Mouse (Mus musculus): ENCODE measurements around the gene Fbxl14. TPM values are rescaled to one million over a fixed set of nuclear protein-coding genes. Genes with fewer than 3 reads are reported as not detected.
A peak's percentile ranks its signal among the peaks of the same experiment; 100 is the strongest.

The Fbxl14 gene
- polyA plus RNA-seq, 1 experiment from 2014 or later, result 4.9 TPM

DNA sequence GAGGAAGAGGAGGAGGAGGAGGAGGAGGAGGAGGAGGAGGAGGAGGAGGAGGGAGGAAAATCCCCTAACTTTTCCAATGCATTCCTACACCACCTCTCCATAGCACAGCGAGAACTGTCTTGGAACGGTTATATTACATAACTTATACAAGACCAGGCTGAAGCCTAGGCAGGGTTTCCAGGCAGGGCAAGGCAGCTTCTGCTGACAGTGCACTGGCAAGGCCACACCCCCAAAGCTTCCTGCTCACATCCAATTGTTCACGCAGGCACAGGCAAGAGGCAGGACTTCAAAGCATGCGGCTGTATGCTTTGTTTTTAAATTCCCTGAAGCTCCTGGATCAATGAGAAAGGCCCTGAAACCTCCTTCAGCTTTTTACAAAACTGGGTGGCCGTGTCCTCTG lies 19.8 kb downstream of the Fbxl14 start:
- H3K4me3 ChIP-seq (ENCODE audit: low read depth, low read length), result no peak overlapping the region
- no peak overlapping the region for H3K4me2 ChIP-seq
- 35% methylated on average over 5 of the region's 5 CpGs for WGBS (ENCODE audit: insufficient replicate concordance)
- peaks cover 9% of the 10 kb centered on the region; the same call in 1 of the 2 replicates for H3K4me1 ChIP-seq (ENCODE audit: control insufficient read depth, insufficient read depth, low read length)
- no peak overlapping the region for H3K27ac ChIP-seq (ENCODE audit: low read depth, low read length)
- no peaks in the 10 kb centered on the region for H3K9me3 ChIP-seq (replicated peaks; ENCODE audit: control insufficient read depth, low read length)
- no peaks in the 10 kb centered on the region for H3K36me3 ChIP-seq (ENCODE audit: control insufficient read depth, insufficient read depth, low read length)
- H3K27me3 ChIP-seq (ENCODE audit: control insufficient read depth, insufficient read depth, low read length), result no peaks in the 10 kb centered on the region
- H3K9ac ChIP-seq (ENCODE audit: low read depth, low read length), result no peak overlapping the region
- ATAC-seq (replicated peaks; ENCODE audit: insufficient number of reproducible peaks, low FRiP score, low TSS enrichment), result no peak

DNA sequence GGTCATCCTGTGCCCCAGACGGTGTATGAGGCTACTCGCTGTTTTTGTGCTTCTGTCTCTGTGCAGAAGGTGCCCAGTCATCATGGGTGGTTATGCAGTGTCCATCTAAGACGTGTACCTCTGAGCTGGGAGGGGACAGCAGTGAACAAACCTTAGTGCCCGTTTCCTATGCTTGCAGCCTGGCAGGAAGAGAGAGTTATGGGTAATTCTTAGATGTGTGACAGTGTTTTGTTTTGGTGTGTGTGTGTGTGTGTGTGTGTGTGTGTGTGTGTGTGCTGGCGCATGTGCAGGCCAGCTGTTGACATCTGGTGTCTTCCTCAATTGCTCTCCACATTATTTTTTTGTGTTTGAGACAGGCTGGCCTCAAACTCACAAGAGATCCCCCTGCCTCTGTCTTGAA lies 20.6 kb downstream of the Fbxl14 start:
- Histone ChIP-seq H3K27ac (ENCODE audit: low read depth, low read length) (no peak overlapping the region), H3K36me3 (ENCODE audit: control insufficient read depth, insufficient read depth, low read length) (no peaks in the 10 kb centered on the region), H3K9me3 (replicated peaks; ENCODE audit: control insufficient read depth, low read length) (no peaks in the 10 kb centered on the region), H3K4me1 (ENCODE audit: control insufficient read depth, insufficient read depth, low read length) (peaks cover 9% of the 10 kb centered on the region; the same call in 1 of the 2 replicates), H3K4me3 (ENCODE audit: low read depth, low read length) (no peak overlapping the region), H3K27me3 (ENCODE audit: control insufficient read depth, insufficient read depth, low read length) (no peaks in the 10 kb centered on the region), H3K9ac (ENCODE audit: low read depth, low read length) (no peak overlapping the region), H3K4me2 (no peak overlapping the region)
- no peak for ATAC-seq (replicated peaks; ENCODE audit: insufficient number of reproducible peaks, low FRiP score, low TSS enrichment)
- 73% methylated on average over 5 of the region's 5 CpGs for WGBS (ENCODE audit: insufficient replicate concordance)

DNA sequence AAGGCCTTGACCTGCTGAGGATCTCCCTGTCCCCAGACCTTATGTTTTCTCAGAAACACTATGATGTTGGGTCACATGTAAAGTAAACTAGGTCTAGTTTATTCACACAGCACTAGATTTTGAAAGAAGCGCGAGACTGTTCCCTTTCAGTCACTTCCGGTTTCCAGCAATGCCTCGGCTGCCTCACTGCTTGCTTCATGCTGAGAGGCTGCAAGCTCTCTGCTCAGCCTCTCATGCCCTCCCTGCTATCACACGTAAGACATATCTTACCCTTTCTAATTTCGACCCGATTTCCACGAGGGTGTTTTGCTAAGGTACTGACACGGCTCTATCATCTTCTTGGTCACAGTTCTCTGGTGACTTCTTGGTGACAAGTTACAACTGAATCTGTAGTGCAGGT lies 22.6 kb downstream of the Fbxl14 start:
- WGBS (ENCODE audit: insufficient replicate concordance), result 43% methylated on average over 9 of the region's 9 CpGs
- ATAC-seq (replicated peaks; ENCODE audit: insufficient number of reproducible peaks, low FRiP score, low TSS enrichment), result no peak
- H3K9ac ChIP-seq (ENCODE audit: low read depth, low read length), result no peak overlapping the region

DNA sequence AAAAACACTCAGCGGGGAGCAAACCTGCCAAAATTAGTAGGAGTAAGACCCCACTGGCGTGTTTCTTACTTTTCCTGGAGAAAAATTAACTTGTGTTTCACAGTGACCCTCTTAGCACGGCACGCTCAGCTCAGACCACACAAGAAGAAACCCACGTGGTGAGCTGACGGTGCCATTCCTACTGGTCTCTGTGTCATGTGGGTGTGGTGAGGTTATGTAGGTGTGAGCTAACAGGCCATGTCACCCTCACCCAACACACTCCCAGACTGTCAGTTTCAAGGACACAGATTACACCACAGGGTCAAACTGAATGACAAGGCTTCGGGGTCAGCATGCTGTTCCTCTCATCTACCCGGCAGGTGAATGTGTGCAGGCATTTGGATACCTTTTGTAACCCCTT lies 25.3 kb downstream of the Fbxl14 start:
- Histone ChIP-seq H3K4me3 (ENCODE audit: low read depth, low read length) (no peak overlapping the region), H3K9ac (ENCODE audit: low read depth, low read length) (no peak overlapping the region), H3K27ac (ENCODE audit: low read depth, low read length) (no peak overlapping the region), H3K36me3 (ENCODE audit: control insufficient read depth, insufficient read depth, low read length) (no peaks in the 10 kb centered on the region), H3K4me1 (ENCODE audit: control insufficient read depth, insufficient read depth, low read length) (peaks cover 7% of the 10 kb centered on the region; the same call in 1 of the 2 replicates), H3K27me3 (ENCODE audit: control insufficient read depth, insufficient read depth, low read length) (no peaks in the 10 kb centered on the region), H3K4me2 (no peak overlapping the region), H3K9me3 (replicated peaks; ENCODE audit: control insufficient read depth, low read length) (no peaks in the 10 kb centered on the region)
- ATAC-seq (replicated peaks; ENCODE audit: insufficient number of reproducible peaks, low FRiP score, low TSS enrichment), result no peak
- 65% methylated on average over 8 of the region's 8 CpGs for WGBS (ENCODE audit: insufficient replicate concordance)

More for the DNA sequence above, 22.6 kb downstream of the Fbxl14 start:
- H3K27me3 ChIP-seq (ENCODE audit: control insufficient read depth, insufficient read depth, low read length), result no peaks in the 10 kb centered on the region
- H3K27ac ChIP-seq (ENCODE audit: low read depth, low read length), result no peak overlapping the region
- peaks cover 9% of the 10 kb centered on the region; the same call in 1 of the 2 replicates for H3K4me1 ChIP-seq (ENCODE audit: control insufficient read depth, insufficient read depth, low read length)
- H3K4me2 ChIP-seq, result no peak overlapping the region
- no peak overlapping the region for H3K4me3 ChIP-seq (ENCODE audit: low read depth, low read length)
- no peaks in the 10 kb centered on the region for H3K9me3 ChIP-seq (replicated peaks; ENCODE audit: control insufficient read depth, low read length)
- H3K36me3 ChIP-seq (ENCODE audit: control insufficient read depth, insufficient read depth, low read length), result no peaks in the 10 kb centered on the region

DNA sequence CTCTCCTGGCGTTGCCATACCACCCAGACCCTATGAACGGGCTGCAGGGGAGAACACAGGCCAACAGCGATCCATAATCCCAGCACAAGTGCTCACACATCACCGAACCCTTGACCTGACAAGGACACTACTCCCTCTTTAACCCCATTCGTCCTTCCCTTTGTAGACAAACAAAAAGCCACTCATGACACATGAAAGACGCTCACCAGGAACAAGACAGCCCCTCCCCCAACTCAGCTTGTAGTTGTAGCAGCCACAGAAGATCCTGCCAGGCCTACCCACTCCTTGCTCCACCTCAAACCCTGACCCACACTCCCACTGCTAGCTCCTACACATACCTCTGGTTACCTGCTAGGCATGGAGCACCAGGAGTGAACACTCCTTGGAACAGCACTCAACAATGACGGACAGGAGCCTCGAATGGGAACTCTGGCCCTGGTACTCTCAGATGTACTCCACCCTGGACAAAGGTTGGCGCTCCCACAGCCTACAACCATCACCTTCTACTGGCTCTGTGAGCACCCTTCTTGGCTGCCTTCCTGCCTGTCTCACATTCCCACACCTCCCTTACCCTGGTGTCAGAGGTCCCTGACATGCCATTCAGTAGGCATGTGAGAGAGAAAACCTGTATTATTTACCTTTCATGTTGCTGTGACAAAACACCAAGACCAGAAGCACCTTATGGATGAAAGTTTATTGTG lies 26.2 kb downstream of the Fbxl14 start:
- Histone ChIP-seq H3K36me3 (ENCODE audit: control insufficient read depth, insufficient read depth, low read length) (no peaks in the 10 kb centered on the region), H3K4me2 (no peak overlapping the region), H3K27ac (ENCODE audit: low read depth, low read length) (no peak overlapping the region), H3K4me3 (ENCODE audit: low read depth, low read length) (no peak overlapping the region), H3K9ac (ENCODE audit: low read depth, low read length) (no peak overlapping the region), H3K27me3 (ENCODE audit: control insufficient read depth, insufficient read depth, low read length) (no peaks in the 10 kb centered on the region), H3K4me1 (ENCODE audit: control insufficient read depth, insufficient read depth, low read length) (peaks cover 7% of the 10 kb centered on the region; the same call in 1 of the 2 replicates), H3K9me3 (replicated peaks; ENCODE audit: control insufficient read depth, low read length) (no peaks in the 10 kb centered on the region)
- WGBS (ENCODE audit: insufficient replicate concordance), result 62% methylated on average over 9 of the region's 9 CpGs
- no peak; the same call in 1 of the 2 replicates for ATAC-seq (replicated peaks; ENCODE audit: insufficient number of reproducible peaks, low FRiP score, low TSS enrichment)

DNA sequence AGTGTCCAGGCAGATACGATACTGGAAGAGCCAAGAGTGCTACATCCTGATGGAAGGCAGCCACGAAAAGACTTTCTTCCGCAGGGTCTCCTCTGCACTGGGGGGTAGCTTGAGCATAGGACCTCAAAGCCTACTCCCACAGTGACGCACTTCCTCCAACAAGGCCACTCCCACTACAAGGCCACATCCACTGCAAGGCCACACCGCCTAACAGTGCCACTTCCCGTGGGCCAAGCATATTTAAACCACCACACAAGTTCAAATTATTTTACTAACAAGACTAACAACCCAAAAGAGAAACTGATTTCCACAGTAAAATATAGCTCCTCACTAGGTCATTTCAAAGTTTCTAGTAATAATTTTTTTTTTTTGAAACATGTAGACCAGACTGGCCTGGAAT lies 28.8 kb downstream of the Fbxl14 start:
- Histone ChIP-seq H3K4me3 (ENCODE audit: low read depth, low read length) (no peak overlapping the region), H3K36me3 (ENCODE audit: control insufficient read depth, insufficient read depth, low read length) (no peaks in the 10 kb centered on the region), H3K27me3 (ENCODE audit: control insufficient read depth, insufficient read depth, low read length) (no peaks in the 10 kb centered on the region), H3K4me2 (no peak overlapping the region), H3K27ac (ENCODE audit: low read depth, low read length) (peak overlapping the region; percentile 63; the same call in 1 of the 2 replicates), H3K9ac (ENCODE audit: low read depth, low read length) (no peak overlapping the region), H3K4me1 (ENCODE audit: control insufficient read depth, insufficient read depth, low read length) (no peaks in the 10 kb centered on the region), H3K9me3 (replicated peaks; ENCODE audit: control insufficient read depth, low read length) (no peaks in the 10 kb centered on the region)
- WGBS (ENCODE audit: insufficient replicate concordance), result 90% methylated on average over 6 of the region's 6 CpGs
- ATAC-seq (replicated peaks; ENCODE audit: insufficient number of reproducible peaks, low FRiP score, low TSS enrichment), result no peak

DNA sequence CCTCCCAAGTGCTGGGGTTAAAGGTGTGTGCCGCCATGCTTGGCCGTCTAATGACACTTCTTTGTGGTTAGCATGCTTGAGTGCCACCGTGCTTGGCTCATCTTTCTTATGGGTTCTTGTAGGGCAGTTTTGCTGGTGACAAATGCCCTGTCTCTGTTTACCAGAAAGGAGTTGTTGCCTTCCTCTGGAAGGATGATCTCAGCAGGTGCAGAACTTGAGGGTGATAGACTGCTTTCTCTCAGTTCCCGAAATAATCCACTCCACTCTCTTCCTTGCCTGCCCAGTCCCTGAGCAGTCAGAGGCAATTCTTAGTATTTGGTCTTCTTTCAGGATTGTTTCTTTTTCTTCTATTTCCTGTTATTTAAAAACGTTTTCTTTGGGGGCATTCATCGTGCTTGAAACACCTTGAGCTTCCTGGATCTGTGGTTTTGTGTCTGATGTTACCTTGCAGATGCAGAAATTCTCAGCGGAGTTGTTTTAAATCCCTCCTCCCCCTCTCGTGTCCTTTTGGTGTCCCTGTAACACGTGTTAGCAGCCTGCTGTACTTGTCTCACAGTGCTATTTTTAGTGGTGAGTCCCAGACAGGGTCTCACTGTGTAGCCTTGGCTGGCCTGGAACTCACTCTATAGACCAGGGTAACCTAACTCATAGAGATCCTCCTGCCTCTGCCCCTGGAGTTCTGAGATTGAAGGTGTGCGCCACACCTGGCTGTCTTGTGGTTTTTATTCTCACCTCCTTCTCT lies 29.3 kb downstream of the Fbxl14 start:
- Histone ChIP-seq H3K4me2 (no peak overlapping the region), H3K27ac (ENCODE audit: low read depth, low read length) (peak overlapping the region; percentile 63; the same call in 1 of the 2 replicates)
- ATAC-seq (replicated peaks; ENCODE audit: insufficient number of reproducible peaks, low FRiP score, low TSS enrichment), result no peak

DNA sequence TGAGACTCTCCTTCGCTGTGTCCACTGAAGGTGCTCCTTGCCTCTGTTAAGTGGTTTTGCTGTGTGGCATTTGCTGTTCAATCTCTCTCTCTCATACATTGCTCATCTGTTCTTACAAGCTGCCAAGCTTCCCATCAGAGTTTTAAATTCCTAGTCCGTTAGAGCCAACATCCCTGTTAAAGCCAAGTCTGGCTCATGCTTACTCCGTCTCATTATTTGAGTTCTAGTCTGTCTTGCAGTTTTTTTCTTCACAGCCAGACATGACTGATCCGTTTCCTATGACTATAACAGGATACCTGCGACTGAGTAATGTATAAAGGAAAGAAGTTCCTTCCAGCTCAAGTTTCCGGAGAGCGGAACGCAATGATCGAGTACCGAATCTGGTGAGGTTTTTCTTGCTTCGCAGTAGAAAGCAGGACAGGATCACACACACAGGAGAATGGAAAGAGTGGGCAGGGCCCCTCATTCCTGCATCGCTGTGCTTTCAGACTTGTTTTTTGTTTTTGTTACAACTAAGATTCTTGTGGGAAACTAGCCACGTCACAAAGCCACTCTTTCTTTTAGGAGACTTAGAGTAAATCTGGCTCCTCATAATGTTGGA lies 30.1 kb downstream of the Fbxl14 start:
- Histone ChIP-seq H3K4me1 (ENCODE audit: control insufficient read depth, insufficient read depth, low read length) (no peaks in the 10 kb centered on the region), H3K9ac (ENCODE audit: low read depth, low read length) (no peak overlapping the region), H3K27me3 (ENCODE audit: control insufficient read depth, insufficient read depth, low read length) (no peaks in the 10 kb centered on the region), H3K4me2 (no peak overlapping the region), H3K9me3 (replicated peaks; ENCODE audit: control insufficient read depth, low read length) (no peaks in the 10 kb centered on the region), H3K36me3 (ENCODE audit: control insufficient read depth, insufficient read depth, low read length) (no peaks in the 10 kb centered on the region), H3K27ac (ENCODE audit: low read depth, low read length) (no peak overlapping the region), H3K4me3 (ENCODE audit: low read depth, low read length) (no peak overlapping the region)
- WGBS (ENCODE audit: insufficient replicate concordance), result 87% methylated on average over 13 of the region's 13 CpGs
- ATAC-seq (replicated peaks; ENCODE audit: insufficient number of reproducible peaks, low FRiP score, low TSS enrichment), result no peak

More for the DNA sequence above, 29.3 kb downstream of the Fbxl14 start:
- H3K27me3 ChIP-seq (ENCODE audit: control insufficient read depth, insufficient read depth, low read length), result no peaks in the 10 kb centered on the region
- H3K9me3 ChIP-seq (replicated peaks; ENCODE audit: control insufficient read depth, low read length), result no peaks in the 10 kb centered on the region
- no peaks in the 10 kb centered on the region for H3K36me3 ChIP-seq (ENCODE audit: control insufficient read depth, insufficient read depth, low read length)
- H3K9ac ChIP-seq (ENCODE audit: low read depth, low read length), result no peak overlapping the region
- H3K4me1 ChIP-seq (ENCODE audit: control insufficient read depth, insufficient read depth, low read length), result no peaks in the 10 kb centered on the region
- WGBS (ENCODE audit: insufficient replicate concordance), result 65% methylated on average over 10 of the region's 10 CpGs
- H3K4me3 ChIP-seq (ENCODE audit: low read depth, low read length), result no peak overlapping the region

Data from heart, embryonic 11.5 days (tissue).